Mouse (Mus musculus) left cerebral cortex, adult 11 months (tissue): ENCODE measurements around the gene Psmb9.

Source experiments
- DNase-seq: peaks from one replicate; pipeline ENCODE4 v3.0.0; 2022; ENCODE audit warnings: low spot score

Gene Psmb9

GRCm38 (mm10) chr17:34138655-34139054, 48.9 kb downstream of the Psmb9 start:
- no peak for DNase-seq

GRCm38 (mm10) chr17:34137601-34138000, 50.0 kb downstream of the Psmb9 start:
- DNase-seq = no peak

- peak; percentile 99 for DNase-seq
Measured at GRCm38 (mm10) chr17:34135297-34136224, 52.0 kb downstream of the Psmb9 start.

GRCm38 (mm10) chr17:34134451-34134850, 53.1 kb downstream of the Psmb9 start:
- no peak for DNase-seq

- no peak for DNase-seq
Measured at GRCm38 (mm10) chr17:34133289-34133688, 54.3 kb downstream of the Psmb9 start.
